ENCODE assay signal across 8 mouse cellular contexts in genomic region chr11:32181973-32182868, GRCm38 (mm10). TPM values are rescaled to one million over a fixed set of nuclear protein-coding genes. Genes with fewer than 3 reads are reported as not detected.
A peak's percentile ranks its signal among the peaks of the same experiment; 100 is the strongest.
DNase-seq lines count a peak whose midpoint lies in the region; ATAC-seq and TF ChIP-seq lines count a peak whose summit lies in the region.

No protein-coding gene starts in this region.

- no peaks in the 10 kb centered on the region for H3K4me1 ChIP-seq in ES-Bruce4 (ENCODE audit: control insufficient read depth, insufficient read depth, low read length)
- H3K4me1 ChIP-seq in forebrain, embryonic 10.5 days, result no peaks in the 10 kb centered on the region
- no peaks in the 10 kb centered on the region for H3K4me1 ChIP-seq in lung, embryonic 14.5 days (ENCODE audit: insufficient read depth)

- intact Hi-C loops in heart, postnatal 25 days (cut with DNase I), result loop anchor here (1.0 to 5.0 kb wide), 3 partner anchors 56 to 120 kb away; partner anchors contain the start of genes Hbq1a and Hbq1b

- H3K27ac ChIP-seq in ES-Bruce4 (ENCODE audit: insufficient read depth, low read length), result no peak overlapping the region
- H3K27ac ChIP-seq in forebrain, embryonic 10.5 days, result no peak overlapping the region
- no peak overlapping the region for H3K27ac ChIP-seq in lung, embryonic 14.5 days (ENCODE audit: low read depth)

- 0 out of 2 replicates have a peak, but pooled peaks cover 2% of the 10 kb centered on the region for H3K27me3 ChIP-seq in ES-Bruce4 (ENCODE audit: control insufficient read depth, insufficient read depth, low read length, poor library complexity, severe bottlenecking)
- H3K27me3 ChIP-seq in forebrain, embryonic 10.5 days (ENCODE audit: poor library complexity, severe bottlenecking), result 0 out of 2 replicates have a peak, but pooled peaks cover 9% of the 10 kb centered on the region
- no peaks in the 10 kb centered on the region for H3K27me3 ChIP-seq in lung, embryonic 14.5 days (ENCODE audit: insufficient read depth, low read length)

- H3K9me3 ChIP-seq in ES-Bruce4 (replicated peaks; ENCODE audit: control insufficient read depth, insufficient read depth, low read length, poor library complexity, severe bottlenecking), result peaks cover 4% of the 10 kb centered on the region; the same call in 1 of the 2 replicates
- peaks cover 6% of the 10 kb centered on the region; the same call in 1 of the 2 replicates for H3K9me3 ChIP-seq in forebrain, embryonic 10.5 days
- peaks cover 4% of the 10 kb centered on the region; the same call in 1 of the 2 replicates for H3K9me3 ChIP-seq in lung, embryonic 14.5 days (ENCODE audit: low read depth, low read length)

- TF ChIP-seq EP300 in ES-Bruce4 (IDR thresholded peaks at IDR 0.05; ENCODE audit: insufficient read depth, low read depth, low read length), result no peak

- no peak overlapping the region for H3K4me3 ChIP-seq in ES-Bruce4 (ENCODE audit: low read depth, low read length)
- no peak overlapping the region for H3K4me3 ChIP-seq in forebrain, embryonic 10.5 days
- no peak overlapping the region for H3K4me3 ChIP-seq in lung, embryonic 14.5 days (ENCODE audit: low read depth, low read length)

- H3K36me3 ChIP-seq in ES-Bruce4 (ENCODE audit: control insufficient read depth, insufficient read depth, low read length, poor library complexity, severe bottlenecking), result no peaks in the 10 kb centered on the region
- H3K36me3 ChIP-seq in forebrain, embryonic 10.5 days (replicated peaks), result no peaks in the 10 kb centered on the region
- no peaks in the 10 kb centered on the region for H3K36me3 ChIP-seq in lung, embryonic 14.5 days (ENCODE audit: insufficient read depth)

- H3K9ac ChIP-seq in ES-Bruce4 (ENCODE audit: low read depth, poor library complexity, severe bottlenecking), result no peak overlapping the region
- H3K9ac ChIP-seq in lung, embryonic 14.5 days, result no peak overlapping the region

- WGBS in forebrain, embryonic 10.5 days, result 55% methylated on average over 24 of the region's 25 CpGs
- 46% methylated on average over 24 of the region's 25 CpGs for WGBS in large intestine, adult 2 months
- 44% methylated on average over 23 of the region's 25 CpGs for WGBS in lung, embryonic 14.5 days

- peak; percentile 89 for DNase-seq in brain, embryonic 14.5 days (ENCODE audit: low read depth)
- DNase-seq in forebrain, embryonic 10.5 days (ENCODE audit: extremely low spot score, low spot score), result peak; percentile 77
- DNase-seq in heart, postnatal 25 days (ENCODE audit: low spot score), result peak; percentile 26
- DNase-seq in large intestine, adult 2 months (ENCODE audit: low read depth, low spot score), result peak; percentile 37
- DNase-seq in lung, embryonic 14.5 days, result peak; percentile 95
- peak; percentile 77 for DNase-seq in ovary, postnatal 10 days (ENCODE audit: low spot score)
- peak; percentile 33 to 78 for DNase-seq in thymus, postnatal 10 days (ENCODE audit: low spot score in 2 of 2)

- peak; percentile 74 for TF ChIP-seq CTCF in ES-Bruce4 (IDR thresholded peaks at IDR 0.05; ENCODE audit: low read depth, low read length)
- TF ChIP-seq CTCF in brain, embryonic 14.5 days (IDR thresholded peaks at IDR 0.05; ENCODE audit: borderline replicate concordance, extremely low read depth, insufficient read depth, insufficient read length), result peak; percentile 96
- peak; percentile 93 for TF ChIP-seq CTCF in lung, embryonic 14.5 days (IDR thresholded peaks at IDR 0.05; ENCODE audit: low read depth)

- no peak overlapping the region for H3K4me2 ChIP-seq in lung, embryonic 14.5 days

- ATAC-seq in lung, embryonic 14.5 days (ENCODE audit: insufficient read depth), result peak; percentile 56; the same call in 1 of the 2 replicates

- no peak for TF ChIP-seq POLR2A in ES-Bruce4 (IDR thresholded peaks at IDR 0.05; ENCODE audit: insufficient read depth, low read length)
- no peak for TF ChIP-seq POLR2A in brain, embryonic 14.5 days (IDR thresholded peaks at IDR 0.05; ENCODE audit: borderline replicate concordance, extremely low read depth, insufficient read depth, insufficient read length, poor library complexity, severe bottlenecking)

RNA-seq across cellular contexts. Expression of gene Il9r, which starts 17.9 kb away (rescaled TPM):
- not detected in 2 replicates for polyA plus RNA-seq in ES-Bruce4 (2011; ENCODE audit: insufficient read depth, insufficient read length, low read depth, missing spikeins)
- polyA plus RNA-seq in brain, embryonic 14.5 days (2012; rRNA removed), result 0.11 TPM in 1 of 2 replicates, not detected in the other
- polyA plus RNA-seq in forebrain, embryonic 10.5 days (2016; fragmentation: Nextera tagmentation; extraction: Ambion mirVana), result not detected in 2 replicates
- not detected for total RNA-seq in heart, postnatal 25 days (2021)
- polyA plus RNA-seq in large intestine, adult 2 months (2012; rRNA removed), result 1.3 and 2.3 TPM in 2 replicates
- polyA plus RNA-seq in lung, embryonic 14.5 days (2014; fragmentation: Nextera tagmentation; extraction: Ambion mirVana), result 0.04 TPM in 1 of 2 replicates, not detected in the other

RNA-seq across cellular contexts. Expression of gene Snrnp25, which starts 23.0 kb away (rescaled TPM):
- polyA plus RNA-seq in ES-Bruce4 (2011; ENCODE audit: insufficient read depth, insufficient read length, low read depth, missing spikeins), result 30.4 and 32.3 TPM in 2 replicates
- polyA plus RNA-seq in brain, embryonic 14.5 days (2012; rRNA removed), result 38.8 and 52.4 TPM in 2 replicates
- 118 and 120 TPM in 2 replicates for polyA plus RNA-seq in forebrain, embryonic 10.5 days (2016; fragmentation: Nextera tagmentation; extraction: Ambion mirVana)
- total RNA-seq in heart, postnatal 25 days (2021), result 10 to 100 TPM; 11.1 to 12.4 TPM
- polyA plus RNA-seq in large intestine, adult 2 months (2012; rRNA removed), result 22.2 and 28.9 TPM in 2 replicates
- polyA plus RNA-seq in lung, embryonic 14.5 days (2014; fragmentation: Nextera tagmentation; extraction: Ambion mirVana), result 62.8 and 71.4 TPM in 2 replicates

RNA-seq across cellular contexts. Expression of gene Rhbdf1, which starts 39.9 kb away (rescaled TPM):
- polyA plus RNA-seq in ES-Bruce4 (2011; ENCODE audit: insufficient read depth, insufficient read length, low read depth, missing spikeins), result 26.8 and 33.3 TPM in 2 replicates
- polyA plus RNA-seq in brain, embryonic 14.5 days (2012; rRNA removed), result 39.7 and 44.3 TPM in 2 replicates
- polyA plus RNA-seq in forebrain, embryonic 10.5 days (2016; fragmentation: Nextera tagmentation; extraction: Ambion mirVana), result 21.9 and 22.9 TPM in 2 replicates
- total RNA-seq in heart, postnatal 25 days (2021), result 10 to 100 TPM; 21.9 to 25.0 TPM
- 42.0 and 45.2 TPM in 2 replicates for polyA plus RNA-seq in large intestine, adult 2 months (2012; rRNA removed)
- 52.8 and 63.9 TPM in 2 replicates for polyA plus RNA-seq in lung, embryonic 14.5 days (2014; fragmentation: Nextera tagmentation; extraction: Ambion mirVana)

RNA-seq across cellular contexts. Expression of gene Mpg, which starts 44.1 kb away (rescaled TPM):
- polyA plus RNA-seq in ES-Bruce4 (2011; ENCODE audit: insufficient read depth, insufficient read length, low read depth, missing spikeins), result 18.4 and 20.5 TPM in 2 replicates
- polyA plus RNA-seq in brain, embryonic 14.5 days (2012; rRNA removed), result 18.6 and 21.3 TPM in 2 replicates
- 31.0 and 31.2 TPM in 2 replicates for polyA plus RNA-seq in forebrain, embryonic 10.5 days (2016; fragmentation: Nextera tagmentation; extraction: Ambion mirVana)
- 1 to 10 TPM; 5.1 to 6.0 TPM for total RNA-seq in heart, postnatal 25 days (2021)
- 9.3 and 10.3 TPM in 2 replicates for polyA plus RNA-seq in large intestine, adult 2 months (2012; rRNA removed)
- polyA plus RNA-seq in lung, embryonic 14.5 days (2014; fragmentation: Nextera tagmentation; extraction: Ambion mirVana), result 39.6 and 42.2 TPM in 2 replicates

Comparison
In these comparisons a context has a peak if more than half of its experiments do, and no peak if none do; other contexts are left out.
1. DNase-seq: peak in every context shown above with its lines; median percentile 95 in lung, embryonic 14.5 days; 89 in brain, embryonic 14.5 days; 77 in forebrain, embryonic 10.5 days; 77 in ovary, postnatal 10 days; 56 in thymus, postnatal 10 days; 37 in large intestine, adult 2 months; 26 in heart, postnatal 25 days.